Mouse (Mus musculus) left cerebral cortex, adult 2 months (tissue): Measurements from ENCODE around the gene Atp2b2. TPM values are rescaled to one million over a fixed set of nuclear protein-coding genes. Genes with fewer than 3 reads are reported as not detected.

Source experiments
- DNase-seq, 2 experiments: peaks; one replicate each; pipeline ENCODE4 v3.0.0; 2021 to 2022; ENCODE audit warnings: low spot score in 2 of 2, mixed read lengths in 1 of 2; ENCODE audit errors: extremely low spot score in 1 of 2
- H3K27ac ChIP-seq: fragments of 200-600 bp; 2 replicates; pipeline ENCODE4 v1.8.1; 2022
- H3K4me3 ChIP-seq: fragments of 200-600 bp; 2 replicates; pipeline ENCODE4 v1.8.1; 2022
- CTCF ChIP-seq: fragments of 200-600 bp; IDR thresholded peaks from 2 replicates; pipeline ENCODE4 v1.8.1; 2022; ENCODE audit warnings: antibody characterized with exemption, mild to moderate bottlenecking, moderate library complexity
- intact Hi-C: fragments of 180-260 bp; cut with DNase I; formaldehyde crosslinking; loops from one replicate; pipeline ENCODE4 v1.15.1; 2025
- long read RNA-seq, 2 experiments: library from polyadenylated mRNA; stranded (forward); transcript quantifications; one replicate each; pipeline ENCODE4 v2.0.0; 2021; ENCODE audit warnings: borderline mapping rate in 2 of 2
- total RNA-seq, 2 experiments: library from RNA; stranded (reverse); gene quantifications; 2 replicates each; pipeline ENCODE4 v1.2.3; 2021

The Atp2b2 gene
- total RNA-seq = 100 to 1,000 TPM; 729 to 754 TPM
- long read RNA-seq, experiment 1, full-length matches to known transcripts = 563 of 996 reads
- long read RNA-seq, experiment 1, partial matches to known transcripts = 141 of 996 reads
- long read RNA-seq, experiment 1, other reads (novel, unspliced or antisense) = 292 of 996 reads
- long read RNA-seq, experiment 2, full-length matches to known transcripts = 508 of 861 reads
- long read RNA-seq, experiment 2, partial matches to known transcripts = 124 of 861 reads
- long read RNA-seq, experiment 2, other reads (novel, unspliced or antisense) = 229 of 861 reads

DNA sequence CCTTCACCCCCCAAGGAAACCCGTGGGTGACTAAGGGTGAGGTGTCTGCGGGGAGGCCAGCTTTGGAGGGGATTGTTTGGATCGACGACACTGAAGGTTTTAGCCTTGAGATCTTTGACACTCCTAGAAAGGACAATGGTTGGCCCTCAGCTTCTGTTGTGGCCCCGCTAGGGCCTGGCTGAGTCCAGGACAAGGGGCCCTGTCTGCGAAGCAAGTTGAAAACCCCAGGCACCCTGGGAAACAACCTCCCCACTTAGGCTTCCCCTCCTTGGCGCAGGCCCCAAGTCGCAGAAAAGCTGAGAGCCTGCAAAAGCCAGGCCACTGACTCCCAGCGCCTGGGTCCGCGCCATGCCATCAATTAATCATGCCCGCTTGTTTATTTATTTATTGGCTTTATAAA, at the start of gene Atp2b2:
Atp2b2 (minus strand) TSS at position 282 of the 400 bp plus-strand sequence.
- DNase-seq = no peak
- Histone ChIP-seq H3K27ac (peak within 1 kb of the TSS; percentile 99), H3K4me3 (peak within 1 kb of the TSS; percentile 83)
- intact Hi-C loops = loop anchor here (2.0 kb wide), 1 partner anchor 52 kb away; no protein-coding TSS in a partner anchor
- no peak for TF ChIP-seq CTCF

DNA sequence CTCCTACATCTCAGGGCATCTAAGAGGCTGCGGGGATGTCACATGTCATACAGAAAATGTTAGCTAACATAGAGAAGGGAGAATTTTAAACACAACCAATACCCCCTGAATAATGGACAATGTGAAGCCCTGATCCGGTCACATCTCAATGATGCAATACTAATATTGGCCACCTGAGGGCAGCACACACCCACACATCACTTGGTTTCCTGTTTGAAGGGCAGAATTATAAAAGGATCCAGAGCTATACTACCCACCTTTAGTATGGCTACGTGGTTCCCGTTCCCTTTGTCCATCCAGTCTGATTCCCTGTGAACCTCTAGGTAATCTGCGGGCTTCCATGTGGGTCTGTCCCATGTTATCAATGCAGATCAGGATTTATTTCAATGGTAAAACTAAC, 47.2 kb upstream of the Atp2b2 start:
- intact Hi-C loops = loop anchor here (1.0 to 5.0 kb wide), 5 partner anchors 107 to 608 kb away; no protein-coding TSS in a partner anchor
- Histone ChIP-seq H3K27ac (no peak overlapping the region), H3K4me3 (no peak overlapping the region)
- peak; percentile 67 to 77 for DNase-seq
- TF ChIP-seq CTCF = peak; percentile 87

DNA sequence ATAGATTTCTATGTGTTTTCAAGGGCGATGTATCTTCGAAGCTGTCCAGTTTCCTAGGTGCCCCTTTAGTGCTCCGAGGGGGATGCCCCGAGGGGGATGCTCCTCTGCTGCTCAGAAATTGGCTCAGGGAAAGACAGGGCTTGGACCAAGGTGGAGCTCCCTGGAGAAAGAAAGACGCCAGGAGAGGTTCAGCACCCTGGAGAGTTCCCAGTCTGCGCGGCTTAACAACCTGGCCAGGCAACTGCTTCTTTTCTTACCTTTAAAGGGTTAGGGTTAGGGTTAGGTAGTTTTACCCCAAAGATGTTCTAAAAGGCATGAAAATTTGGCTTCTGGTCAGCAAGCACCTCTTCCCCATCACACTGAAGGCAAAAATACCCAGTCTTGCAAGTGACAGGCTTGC, 44.7 kb upstream of the Atp2b2 start:
- intact Hi-C loops = no loop called here
- Histone ChIP-seq H3K27ac (no peak overlapping the region), H3K4me3 (no peak overlapping the region)
- DNase-seq = no peak
- TF ChIP-seq CTCF = no peak

DNA sequence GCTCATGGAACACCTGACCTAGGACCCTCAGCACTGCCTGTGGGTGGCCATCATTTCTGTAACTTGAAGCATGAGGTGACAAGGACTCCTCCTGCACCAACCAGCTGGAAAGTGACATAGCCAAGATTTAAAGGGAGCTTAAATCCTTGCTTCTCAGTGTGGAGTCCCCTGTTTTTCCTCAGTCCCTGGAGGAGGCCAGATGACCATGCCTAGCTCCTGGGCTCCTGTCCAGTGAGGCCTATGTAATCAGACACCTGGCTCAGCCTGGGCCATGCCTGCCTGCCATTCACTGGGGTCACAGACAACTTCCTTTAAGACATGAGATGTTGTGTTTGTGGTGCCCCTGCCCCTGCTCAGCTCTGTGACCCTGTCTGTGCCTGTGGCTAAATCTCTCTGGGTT, 36.1 kb upstream of the Atp2b2 start:
- no peak for DNase-seq
- Histone ChIP-seq H3K4me3 (no peak overlapping the region), H3K27ac (no peak overlapping the region)
- TF ChIP-seq CTCF = no peak
- intact Hi-C loops = loop anchor here (5.0 kb wide), 1 partner anchor 441 kb away; the partner anchor contains the start of gene Irak2

- TF ChIP-seq CTCF = peak; percentile 78
- peak; percentile 70 to 79 for DNase-seq
- Histone ChIP-seq H3K27ac (peak overlapping the region; percentile 57), H3K4me3 (no peak overlapping the region)
- intact Hi-C loops = loop anchor here (1.0 to 5.0 kb wide), 2 partner anchors 253 to 439 kb away; partner anchors contain the start of gene Irak2
These were observed 34.1 kb upstream of the Atp2b2 start for GRCm38 (mm10) chr6:114076560-114076959.

GRCm38 (mm10) chr6:114076061-114076460, 33.6 kb upstream of the Atp2b2 start:
- TF ChIP-seq CTCF = no peak
- intact Hi-C loops = loop anchor here (1.0 to 5.0 kb wide), 2 partner anchors 253 to 439 kb away; partner anchors contain the start of gene Irak2
- Histone ChIP-seq H3K27ac (peak overlapping the region; percentile 57), H3K4me3 (no peak overlapping the region)
- no peak for DNase-seq

- no peak for DNase-seq
- H3K4me3 ChIP-seq = no peak overlapping the region
- no peak for TF ChIP-seq CTCF
- H3K27ac ChIP-seq = no peak overlapping the region
- intact Hi-C loops = loop anchor here (1.0 to 5.0 kb wide), 2 partner anchors 142 to 438 kb away; partner anchors contain the start of gene Irak2
These were observed 32.5 kb upstream of the Atp2b2 start for GRCm38 (mm10) chr6:114074929-114075328.

- TF ChIP-seq CTCF = no peak
- DNase-seq = no peak
- intact Hi-C loops = loop anchor here (1.0 kb wide), 1 partner anchor 141 kb away; no protein-coding TSS in a partner anchor
- Histone ChIP-seq H3K4me3 (no peak overlapping the region), H3K27ac (no peak overlapping the region)
These were observed 31.8 kb upstream of the Atp2b2 start for GRCm38 (mm10) chr6:114074256-114074655.

GRCm38 (mm10) chr6:114071564-114071963, 29.2 kb upstream of the Atp2b2 start:
- H3K4me3 ChIP-seq = no peak overlapping the region
- H3K27ac ChIP-seq = no peak overlapping the region
- TF ChIP-seq CTCF = peak; percentile 86
- peak; percentile 63 to 66 for DNase-seq
- intact Hi-C loops = loop anchor here (1.0 to 2.0 kb wide), 2 partner anchors 249 to 310 kb away; no protein-coding TSS in a partner anchor

DNA sequence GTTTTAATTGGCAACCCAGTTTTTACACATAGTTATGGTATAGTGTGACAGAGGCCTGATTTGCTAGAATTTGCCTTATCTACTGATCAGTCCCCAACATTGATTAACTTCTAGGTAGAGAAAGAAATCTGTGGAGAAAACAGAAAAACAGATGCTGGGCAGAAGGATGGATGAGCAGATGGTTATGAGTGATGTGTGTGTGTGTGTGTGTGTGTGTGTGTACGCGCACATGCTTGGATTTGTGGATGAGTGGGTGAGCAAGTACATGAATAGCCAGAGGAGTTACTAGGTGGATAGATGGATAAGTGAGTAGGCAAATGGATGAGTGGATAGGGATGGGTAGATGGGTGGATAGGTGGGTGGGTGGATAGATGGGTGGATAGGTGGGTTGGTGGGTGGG, 20.7 kb upstream of the Atp2b2 start:
- TF ChIP-seq CTCF = no peak
- Histone ChIP-seq H3K4me3 (no peak overlapping the region), H3K27ac (no peak overlapping the region)
- intact Hi-C loops = no loop called here
- DNase-seq = no peak

DNA sequence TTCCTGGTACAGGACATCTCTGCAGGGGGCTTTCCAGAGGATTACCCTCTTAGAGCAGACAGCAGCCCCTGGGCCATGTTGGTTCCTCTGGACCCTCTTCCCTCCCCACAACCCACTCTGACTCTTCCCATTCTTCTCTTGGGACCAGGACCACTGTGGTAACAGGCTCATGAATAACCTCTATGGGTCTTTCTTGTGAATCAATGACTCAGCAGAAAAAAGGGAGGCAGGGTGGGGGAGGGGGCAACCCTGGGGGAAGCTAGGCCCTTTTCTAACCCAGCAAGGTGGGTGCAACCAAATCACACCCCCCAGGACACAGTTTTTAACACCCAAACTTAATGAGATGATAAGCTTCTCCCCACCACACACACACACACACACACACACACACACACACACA, 20.3 kb upstream of the Atp2b2 start:
- intact Hi-C loops = no loop called here

DNA sequence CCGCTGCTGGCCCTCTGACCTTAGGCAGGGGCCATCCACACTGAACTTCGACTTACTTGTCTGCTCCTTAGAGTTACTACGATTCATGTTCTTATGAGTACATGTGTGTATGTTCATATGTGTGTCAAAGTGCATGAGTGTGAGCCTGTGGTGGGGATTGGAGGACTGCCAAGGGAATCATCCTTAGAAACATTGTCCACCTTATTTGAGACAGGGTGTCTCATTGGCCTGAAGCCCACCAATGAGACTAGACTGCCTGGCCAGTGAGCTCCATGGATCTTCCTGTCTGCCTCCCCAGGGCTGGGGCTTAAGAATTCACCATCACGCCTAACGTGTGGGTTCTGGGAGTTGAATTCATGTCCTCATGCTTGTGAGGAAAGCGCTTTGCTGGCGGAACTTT, 16.8 kb upstream of the Atp2b2 start:
- Histone ChIP-seq H3K4me3 (no peak overlapping the region), H3K27ac (peak overlapping the region; percentile 87)
- DNase-seq = no peak
- intact Hi-C loops = loop anchor here (2.0 to 5.0 kb wide), 4 partner anchors 14 to 127 kb away; no protein-coding TSS in a partner anchor
- TF ChIP-seq CTCF = no peak

More for the DNA sequence above, 20.3 kb upstream of the Atp2b2 start:
- TF ChIP-seq CTCF = no peak
- no peak for DNase-seq
- Histone ChIP-seq H3K4me3 (no peak overlapping the region), H3K27ac (no peak overlapping the region)
